Mouse (Mus musculus) thymus, adult 2 months (tissue): ENCODE measurements around the gene Ubiad1.

Source experiments
- CTCF ChIP-seq: fragments of 200-500 bp; IDR thresholded peaks from 2 replicates; pipeline ENCODE4 v1.5.1; 2012; ENCODE audit warnings: mild to moderate bottlenecking, control low read depth, low read length, moderate library complexity, borderline replicate concordance; ENCODE audit not compliant: control insufficient read depth, poor library complexity, insufficient read depth; ENCODE audit errors: extremely low read depth
- POLR2A ChIP-seq: fragments of 200-500 bp; IDR thresholded peaks from 2 replicates; pipeline ENCODE4 v1.6.1; 2012; ENCODE audit warnings: mild to moderate bottlenecking, low read length, control low read depth, moderate library complexity; ENCODE audit not compliant: control insufficient read depth, poor library complexity, insufficient read depth; ENCODE audit errors: extremely low read depth

GRCm38 (mm10) chr4:148417074-148417526 lies 27.5 kb downstream of the Ubiad1 start:
- TF ChIP-seq CTCF (no peak), POLR2A (no peak)
